Mouse (Mus musculus): ENCODE data around the gene A430089I19Rik. TPM values are rescaled to one million over a fixed set of nuclear protein-coding genes. Genes with fewer than 3 reads are reported as not detected.

A430089I19Rik gene
- total RNA-seq (2023) = not detected

DNA sequence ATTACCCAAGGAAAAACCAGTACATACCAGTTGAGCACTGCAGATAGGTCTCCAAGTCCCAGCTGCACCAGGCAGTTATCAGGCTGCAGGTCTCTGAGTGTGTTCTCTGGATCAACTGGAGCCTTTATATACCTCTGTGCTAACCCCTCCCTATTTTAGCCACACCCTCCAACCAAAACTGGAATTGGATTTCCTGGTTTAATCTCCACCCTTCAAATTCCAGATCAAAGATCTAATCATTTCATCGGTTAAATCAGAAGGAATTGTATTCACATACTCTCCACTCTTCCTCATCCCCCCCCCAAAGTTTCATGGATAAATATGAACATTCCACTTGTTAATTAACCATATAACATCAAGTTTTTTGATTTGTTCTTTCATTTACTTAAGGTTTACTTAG is at the start of gene A430089I19Rik:
Gene A430089I19Rik, minus strand, starts transcription at position 101 of the 400 bp plus-strand sequence.

GRCm38 (mm10) chr5:94339449-94339848 is 32.9 kb upstream of the A430089I19Rik start, which contains the start of gene AA792892:
Gene AA792892, plus strand, starts transcription at chr5:94339749.

GRCm38 (mm10) chr5:94314135-94314534 is 7.5 kb upstream of the A430089I19Rik start, which contains the start of gene Gm6502:
Gene Gm6502, plus strand, starts transcription at chr5:94314435.

Other genes starting within 250 kb of the A430089I19Rik start
- not detected for gene BC061212, start 236.3 kb downstream of the A430089I19Rik start, total RNA-seq (2023)
- gene Gm6351, start 230.4 kb downstream of the A430089I19Rik start, total RNA-seq (2023) = not detected
- not detected for gene Gm3106, start 88.8 kb downstream of the A430089I19Rik start, total RNA-seq (2023)
- gene Gm6502, start 7.6 kb upstream of the A430089I19Rik start, total RNA-seq (2023) = not detected
- under 1 TPM in 1 of 2 experiments, not detected in 1; 0.18 TPM for gene AA792892, start 33.0 kb upstream of the A430089I19Rik start, total RNA-seq (2023)
- not detected for gene Gm7682, start 139.0 kb upstream of the A430089I19Rik start, total RNA-seq (2023)
- not detected for gene Gm3139, start 219.5 kb upstream of the A430089I19Rik start, total RNA-seq (2023)

Measured in neutrophil, adult 59 days (primary cell).